Mouse (Mus musculus) adrenal gland, postnatal 10 days (tissue): ENCODE measurements around the gene Spata13. TPM values are rescaled to one million over a fixed set of nuclear protein-coding genes. Genes with fewer than 3 reads are reported as not detected.

Experiments used
- DNase-seq: peaks from one replicate; pipeline ENCODE4 v3.0.0; 2021; ENCODE audit warnings: mixed read lengths
- total RNA-seq, 2 experiments: library from RNA; stranded (reverse); gene quantifications; 2 replicates each; pipeline ENCODE4 v1.2.3; 2021

Gene Spata13
- total RNA-seq, 2 experiments from 2014 or later: 79.0 to 103 TPM

DNA sequence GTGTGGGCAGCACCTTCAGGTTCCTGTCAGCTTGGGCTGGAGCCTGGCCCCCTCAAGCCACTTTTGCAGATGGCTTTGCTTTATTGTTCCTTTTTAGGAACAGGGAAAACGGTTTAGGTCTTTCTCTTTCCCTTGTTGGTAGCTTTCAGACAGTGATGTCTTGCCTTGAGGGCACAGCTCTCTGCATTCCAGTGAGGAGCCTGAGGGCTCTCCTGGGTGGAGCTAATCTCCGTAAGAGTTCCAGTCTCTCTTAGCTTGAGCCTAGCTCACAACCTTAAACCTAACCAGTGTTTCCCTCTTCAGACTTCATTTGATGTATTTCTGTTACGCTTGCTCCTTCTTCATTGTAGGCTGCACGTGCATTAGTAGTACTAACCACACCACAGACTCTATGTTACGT is 81.9 kb downstream of the Spata13 start:
- DNase-seq: no peak

DNA sequence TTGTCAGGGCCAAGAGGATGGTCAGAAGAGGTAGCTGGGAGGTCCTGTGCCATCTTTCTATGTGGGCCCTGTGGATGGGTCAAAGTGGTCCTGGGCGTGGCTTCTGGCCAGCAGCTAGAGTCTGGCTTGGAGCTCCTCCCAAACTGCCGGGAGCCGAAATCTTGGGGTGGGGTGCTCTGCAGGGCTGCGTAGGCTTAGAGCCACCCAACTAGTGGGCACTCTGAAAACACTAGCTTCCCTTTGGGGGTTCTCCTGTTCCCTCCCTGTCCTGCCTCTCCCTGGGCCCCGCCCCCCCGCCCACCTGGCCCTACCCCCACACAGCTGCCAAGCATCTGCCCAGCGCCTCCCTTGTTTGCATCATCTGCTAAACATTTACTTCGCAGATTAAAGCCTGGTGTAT is 87.5 kb downstream of the Spata13 start:
- no peak for DNase-seq

DNA sequence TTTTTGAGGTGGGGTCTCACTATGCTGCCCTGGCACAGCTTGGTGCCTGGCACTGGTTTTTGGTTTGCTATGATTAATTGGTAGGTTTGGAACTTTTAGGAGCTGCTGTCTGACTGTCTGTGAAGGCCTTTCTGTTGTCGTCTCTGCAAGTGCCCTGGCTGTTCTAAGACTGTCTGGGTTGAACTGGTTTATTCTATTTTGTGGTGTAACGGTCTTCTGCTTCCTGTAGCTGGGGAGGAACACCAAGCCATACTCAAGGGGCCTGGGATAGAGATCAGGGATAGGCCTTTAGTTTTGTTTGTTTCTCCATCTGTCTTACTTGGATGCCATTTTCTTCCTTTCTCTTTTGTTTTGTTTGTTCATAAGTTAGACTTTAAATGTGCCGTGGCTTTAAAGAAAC is 88.1 kb downstream of the Spata13 start:
- DNase-seq: no peak

DNA sequence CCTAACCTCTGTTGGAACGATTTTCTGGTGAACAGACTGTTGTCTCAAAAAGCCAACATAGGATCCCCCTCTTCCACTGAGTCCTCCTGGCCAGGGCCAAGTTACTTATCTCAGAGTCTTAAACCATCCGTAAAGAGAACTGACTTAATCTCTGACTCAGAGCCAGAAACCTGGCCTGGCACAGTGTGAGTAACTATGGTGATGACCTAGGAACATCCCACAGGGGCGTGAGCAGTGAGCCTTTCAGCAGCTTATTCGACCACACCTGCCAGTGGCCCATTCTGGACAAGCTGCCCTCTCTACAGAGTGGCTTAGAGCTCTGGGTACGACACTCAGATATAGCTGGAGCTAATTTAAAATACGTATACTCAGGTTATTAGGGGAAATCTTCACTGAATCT is 92.3 kb downstream of the Spata13 start:
- no peak for DNase-seq

DNA sequence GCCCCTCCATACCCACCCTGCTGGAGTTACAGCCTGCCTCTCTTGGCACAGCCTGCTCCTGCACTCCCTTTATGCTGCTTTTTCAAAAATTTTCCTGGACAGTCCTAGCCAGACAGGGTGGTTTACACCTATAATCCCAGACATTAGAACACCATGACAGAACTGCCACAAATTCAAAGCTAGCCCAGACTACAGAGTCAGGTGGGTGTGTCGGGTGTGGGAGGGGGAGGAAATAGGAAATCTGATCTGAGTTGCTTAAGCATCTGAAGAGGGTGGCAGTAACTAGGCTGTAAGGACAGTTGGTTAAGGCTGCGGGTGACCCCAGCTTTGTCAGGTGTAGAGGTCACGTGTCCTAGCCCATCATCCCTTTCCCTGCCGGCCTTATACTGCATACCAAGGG is 93.3 kb downstream of the Spata13 start:
- no peak for DNase-seq

DNA sequence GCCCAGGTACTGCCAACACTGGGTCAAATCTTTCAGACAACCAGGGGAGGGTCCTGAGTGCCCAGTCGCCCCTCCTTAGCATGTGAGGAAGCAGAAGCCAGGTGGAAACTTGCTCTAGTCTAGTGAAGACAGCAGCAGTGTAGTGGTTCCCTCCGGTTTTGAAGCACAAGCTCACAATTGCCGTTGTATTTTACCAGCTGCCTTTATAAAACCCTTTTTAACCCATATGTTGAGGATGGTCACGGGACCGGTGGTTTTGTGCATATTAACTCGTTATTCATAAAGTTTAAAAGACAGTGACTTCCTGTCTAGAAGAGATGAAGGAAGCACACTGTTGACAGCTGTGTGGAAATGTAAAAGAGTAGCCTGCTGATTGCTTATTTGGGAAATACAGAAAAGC is 98.3 kb downstream of the Spata13 start:
- DNase-seq: no peak

DNA sequence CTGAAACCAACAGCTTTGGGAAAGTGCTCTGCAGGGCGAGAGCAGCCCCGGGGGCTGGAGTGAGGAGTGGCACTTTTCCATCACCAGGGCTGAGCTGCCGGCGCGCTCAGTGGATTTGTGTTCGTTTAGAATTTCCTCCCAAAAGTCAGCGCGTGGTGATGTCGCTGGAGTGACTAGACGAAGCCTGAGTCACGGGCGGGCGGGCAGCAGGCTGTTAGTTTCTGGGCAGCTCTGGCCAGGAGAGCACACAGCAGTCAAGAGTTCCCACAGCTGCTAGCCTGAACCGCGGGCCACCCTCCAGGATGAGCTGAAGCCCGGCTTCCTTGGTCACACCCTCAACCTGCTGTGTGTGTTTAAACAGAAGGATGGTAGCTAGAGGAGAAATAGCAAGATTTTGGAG is 99.0 kb downstream of the Spata13 start:
- peak; percentile 66 for DNase-seq

DNA sequence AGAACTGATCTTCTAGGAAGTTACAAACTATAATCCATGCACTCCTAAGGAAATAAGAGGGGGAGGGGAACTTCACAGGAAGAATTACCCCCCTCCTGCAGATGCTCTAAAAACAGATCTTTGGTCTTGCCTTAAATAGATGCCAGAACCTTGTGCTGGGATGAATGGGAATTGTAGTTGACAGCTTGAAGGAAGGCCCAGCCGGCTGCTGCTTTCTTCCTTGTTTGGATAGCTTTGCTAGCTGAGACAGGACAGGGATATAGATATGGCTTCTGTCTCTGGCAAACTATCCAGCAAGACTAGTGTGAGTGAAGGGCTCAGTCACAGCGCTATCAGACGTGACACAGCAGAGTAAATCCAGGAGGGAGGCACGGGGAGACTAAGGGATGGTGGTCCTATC is 99.9 kb downstream of the Spata13 start:
- no peak for DNase-seq

DNA sequence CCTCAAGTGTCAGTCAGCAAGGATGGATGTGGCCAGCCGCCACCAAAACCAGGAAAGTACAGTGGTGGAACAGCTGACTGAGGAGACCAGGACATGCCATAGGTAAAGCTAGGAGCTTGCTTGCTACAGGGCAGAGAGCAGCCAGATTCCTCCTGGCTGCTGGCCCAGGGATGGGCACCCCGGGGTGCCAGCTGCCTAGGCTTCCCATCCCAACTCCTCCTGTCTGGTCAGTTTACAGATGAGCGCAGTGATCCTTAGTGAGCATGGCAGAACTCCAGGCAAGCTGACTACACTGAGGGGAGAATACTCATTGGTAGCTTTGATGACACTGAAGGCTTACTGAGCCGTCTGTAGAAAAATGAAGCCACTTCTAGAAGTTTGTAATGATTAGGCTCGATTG is 101.4 kb downstream of the Spata13 start:
- no peak for DNase-seq

DNA sequence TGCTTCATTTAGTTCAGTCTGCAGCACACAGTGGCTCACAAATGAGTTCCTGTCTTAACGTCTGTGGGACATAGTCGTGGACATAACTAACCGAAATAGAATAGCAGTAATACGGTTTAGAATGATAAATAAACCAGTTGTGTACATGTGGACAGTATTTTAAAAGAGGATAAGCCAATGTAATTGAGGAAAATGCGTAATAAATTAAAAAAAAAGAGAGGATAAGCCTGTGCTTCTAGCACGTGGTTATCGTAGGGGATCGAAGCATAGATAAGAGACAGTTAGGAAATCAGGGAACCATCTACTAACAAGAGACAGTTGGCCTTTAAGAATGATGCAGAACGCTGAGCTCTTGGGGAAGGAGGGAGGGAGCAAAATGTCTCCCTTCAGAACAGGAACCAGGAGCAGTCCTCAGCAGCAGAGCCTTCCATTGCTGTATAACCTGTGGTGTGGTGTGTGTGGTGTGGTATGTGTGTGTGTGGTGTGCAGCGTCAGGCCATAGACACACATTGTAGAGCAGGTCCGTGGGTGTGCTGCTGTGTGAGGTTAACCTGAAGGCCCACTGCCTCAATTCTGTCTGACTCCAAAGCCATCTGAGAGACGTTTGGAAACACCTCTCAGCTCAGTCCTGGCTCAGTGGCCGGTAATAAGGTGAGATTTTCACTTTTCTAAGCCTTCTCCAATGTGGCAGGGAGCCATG is 102.2 kb downstream of the Spata13 start:
- no peak for DNase-seq

DNA sequence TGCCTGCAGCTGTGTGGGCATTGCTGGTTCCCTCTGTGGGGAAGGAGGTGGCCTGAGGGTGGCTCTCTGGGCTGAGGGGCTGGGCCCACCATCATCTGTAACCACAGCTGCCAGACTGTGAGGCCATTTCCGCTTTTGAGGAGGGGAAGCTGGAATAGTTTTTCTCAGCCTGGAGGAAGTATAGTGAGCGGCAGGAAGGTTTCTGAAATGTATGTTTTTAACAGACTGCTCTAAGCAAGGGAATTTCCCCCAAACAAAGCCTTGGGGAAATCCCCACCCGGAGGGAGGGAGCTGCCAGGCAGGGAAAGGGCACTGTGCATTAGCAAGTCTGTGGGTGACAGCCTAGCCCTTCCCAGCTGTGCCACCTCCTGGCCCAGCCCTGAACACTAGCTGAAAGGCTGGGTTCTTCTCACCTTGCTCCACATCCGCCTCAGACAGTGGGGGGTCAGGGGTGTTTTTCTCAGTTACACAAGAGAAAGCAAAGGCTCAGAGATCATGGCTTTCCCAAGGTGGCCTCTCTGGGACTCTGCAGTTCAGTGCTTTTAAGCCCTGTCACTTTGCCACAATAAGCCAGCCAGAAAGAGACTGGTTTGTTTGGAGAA is 102.9 kb downstream of the Spata13 start:
- peak; percentile 66 for DNase-seq

DNA sequence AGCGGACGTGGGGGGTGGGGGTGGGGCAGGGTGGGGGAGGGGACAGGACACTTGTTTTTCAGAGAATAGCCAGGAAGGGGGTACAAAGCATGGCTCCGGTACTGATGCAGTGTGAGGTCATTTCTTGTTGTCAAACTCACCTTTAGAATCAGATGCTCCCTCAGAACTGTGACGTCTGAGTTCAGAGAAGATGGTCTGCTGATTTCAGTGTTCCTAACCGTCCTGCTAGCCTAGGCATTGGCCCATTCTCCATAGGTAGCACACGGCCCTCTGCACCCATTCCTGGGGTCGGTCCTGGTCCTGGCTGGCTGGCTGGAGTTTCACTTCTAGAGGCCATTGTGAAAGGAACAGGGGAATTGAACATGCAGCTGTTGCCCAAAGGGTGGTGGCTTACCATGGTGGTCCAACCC is 103.4 kb downstream of the Spata13 start:
- DNase-seq: no peak

DNA sequence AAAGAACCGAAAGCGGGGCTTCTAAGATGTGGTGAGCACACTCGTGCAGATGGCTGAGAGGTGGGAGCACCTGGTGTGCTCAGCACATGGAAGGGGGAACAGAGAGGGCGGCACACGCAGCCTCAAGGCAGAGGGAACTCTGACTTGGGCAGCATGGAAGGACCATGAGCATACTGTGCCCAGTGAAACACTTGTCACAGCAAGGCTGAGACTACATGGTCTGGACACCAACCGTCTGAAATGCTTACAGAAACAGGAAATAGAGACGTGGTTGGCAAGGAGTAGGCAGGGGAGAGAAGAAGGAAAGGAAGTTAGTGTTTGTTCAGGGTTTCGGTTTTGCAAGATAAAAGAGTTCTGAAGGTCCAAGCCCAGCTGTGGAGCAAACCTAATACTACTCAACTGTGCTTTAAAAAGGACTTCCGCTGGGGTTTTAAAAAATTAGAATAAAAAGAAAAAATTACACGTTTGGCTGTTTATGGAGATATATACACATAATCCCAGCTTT is 104.7 kb downstream of the Spata13 start:
- DNase-seq: no peak

DNA sequence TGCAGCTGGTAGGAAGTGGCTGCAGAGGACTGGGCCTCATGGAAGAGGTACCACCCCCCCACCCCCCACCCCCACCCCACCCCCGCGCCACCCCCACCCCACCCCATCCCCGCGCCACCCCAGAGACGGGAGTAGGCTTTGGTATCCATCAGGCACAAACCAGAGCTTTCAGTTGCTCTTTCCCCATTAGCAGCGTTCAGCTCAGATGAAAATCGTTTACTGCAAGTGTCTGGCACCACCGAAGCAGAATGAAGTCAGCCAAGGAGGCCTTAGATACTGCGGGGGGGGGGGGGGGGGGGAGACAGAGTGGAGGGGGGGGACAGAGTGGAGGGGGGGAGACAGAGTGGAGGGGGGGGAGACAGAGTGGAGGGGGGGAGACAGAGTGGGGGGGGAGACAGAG is 105.4 kb downstream of the Spata13 start:
- DNase-seq: no peak

DNA sequence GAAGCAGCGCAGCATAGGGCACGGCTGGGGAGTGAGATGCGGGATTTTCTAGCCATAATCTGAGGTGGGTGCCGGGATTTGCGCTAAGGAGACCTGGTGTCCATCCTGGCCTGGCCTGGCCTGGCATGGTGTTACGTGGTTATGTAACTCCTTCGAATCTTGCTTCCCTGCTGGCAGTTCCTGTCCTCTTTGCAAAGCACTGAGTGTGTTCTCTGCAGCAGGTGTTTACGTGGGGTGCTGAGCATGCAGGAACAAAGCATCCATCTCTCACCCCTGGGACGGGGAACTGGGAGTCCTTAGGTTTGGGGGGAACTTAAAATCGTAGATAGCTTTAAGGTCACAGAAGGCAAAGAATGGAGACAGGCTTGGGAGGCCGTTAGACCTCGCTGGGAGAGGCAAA is 105.8 kb downstream of the Spata13 start:
- no peak for DNase-seq

DNA sequence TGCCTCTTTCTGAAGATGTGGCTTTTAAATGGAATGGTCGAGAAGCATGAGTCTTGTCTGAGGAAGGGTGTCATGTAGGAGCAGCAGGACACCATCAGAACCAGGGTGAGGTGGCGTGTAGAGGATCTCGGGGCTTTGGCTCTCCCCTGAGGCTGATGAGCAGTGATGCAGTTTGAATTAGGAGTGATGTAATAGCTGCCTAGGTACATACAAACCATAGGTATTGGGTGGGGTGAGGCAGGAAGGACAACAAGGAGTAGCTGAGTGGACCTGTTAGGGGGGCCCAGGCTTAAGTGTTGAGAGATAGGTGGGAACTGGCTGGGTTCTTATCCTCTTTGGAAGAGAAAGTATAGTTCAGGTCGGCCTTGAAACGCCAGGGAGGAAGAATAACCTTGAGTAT is 106.7 kb downstream of the Spata13 start:
- DNase-seq: no peak

DNA sequence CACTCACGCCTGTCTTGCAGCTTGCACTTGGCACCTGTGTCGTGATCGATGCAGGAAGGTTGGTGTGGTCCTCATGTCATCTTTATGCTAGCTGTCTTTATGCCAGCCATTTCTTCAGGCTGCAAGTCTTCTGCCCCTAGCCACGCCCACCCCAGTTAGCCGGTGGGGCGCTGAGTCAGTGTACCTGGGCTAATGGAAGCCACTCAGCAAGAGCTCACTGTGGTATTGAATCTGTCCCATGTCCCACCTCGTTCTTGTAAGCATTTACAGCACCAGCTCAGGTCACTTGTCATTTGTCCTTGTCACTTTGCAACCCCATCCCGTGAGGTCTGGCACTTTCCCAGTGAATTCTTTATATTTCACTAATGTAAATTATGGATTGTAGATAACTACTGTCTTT is 107.2 kb downstream of the Spata13 start:
- DNase-seq: no peak

DNA sequence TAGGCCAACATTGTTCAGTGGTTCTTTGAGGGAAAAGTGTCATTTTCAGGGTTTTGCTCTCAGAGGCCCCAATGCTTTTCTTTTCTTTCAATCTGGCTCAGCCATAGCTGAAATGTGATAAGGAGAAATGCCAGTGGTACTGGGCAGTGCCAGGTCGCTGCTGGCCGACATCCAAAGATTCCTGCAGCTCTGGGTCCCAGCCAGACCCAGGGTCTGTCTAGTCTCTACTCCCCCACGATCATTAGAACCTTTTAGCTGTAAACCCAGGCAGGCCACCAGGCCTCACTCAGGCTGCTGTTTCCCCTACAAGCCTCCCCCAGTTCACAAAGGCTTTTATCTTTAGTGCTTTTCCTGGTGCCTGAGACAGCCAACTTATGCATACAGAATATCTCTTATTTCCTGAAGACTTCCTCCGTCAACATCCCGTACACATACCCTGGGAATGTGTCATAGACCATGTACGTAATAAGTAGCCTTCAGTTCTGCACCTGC is 107.7 kb downstream of the Spata13 start:
- DNase-seq: peak; percentile 82

DNA sequence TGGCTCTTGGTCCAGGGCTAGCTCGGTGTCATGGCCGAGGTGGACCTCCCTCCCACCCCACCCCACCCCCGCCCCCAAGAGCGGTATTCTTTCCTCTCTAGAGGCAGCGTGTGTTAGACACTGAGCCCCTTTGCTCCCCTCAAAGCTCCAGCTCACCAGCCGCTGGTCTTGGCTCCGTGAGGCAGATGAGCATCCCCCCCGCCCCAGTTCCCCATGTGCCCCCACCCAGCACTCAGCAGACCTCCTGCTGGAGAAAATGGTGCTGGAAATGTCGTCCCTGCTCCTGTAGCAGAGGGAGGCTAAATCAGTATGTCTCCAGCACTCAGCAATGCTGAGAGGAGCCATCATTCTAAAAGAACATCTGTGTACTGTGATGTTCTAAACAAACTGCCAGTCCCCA is 109.9 kb downstream of the Spata13 start:
- DNase-seq: no peak

DNA sequence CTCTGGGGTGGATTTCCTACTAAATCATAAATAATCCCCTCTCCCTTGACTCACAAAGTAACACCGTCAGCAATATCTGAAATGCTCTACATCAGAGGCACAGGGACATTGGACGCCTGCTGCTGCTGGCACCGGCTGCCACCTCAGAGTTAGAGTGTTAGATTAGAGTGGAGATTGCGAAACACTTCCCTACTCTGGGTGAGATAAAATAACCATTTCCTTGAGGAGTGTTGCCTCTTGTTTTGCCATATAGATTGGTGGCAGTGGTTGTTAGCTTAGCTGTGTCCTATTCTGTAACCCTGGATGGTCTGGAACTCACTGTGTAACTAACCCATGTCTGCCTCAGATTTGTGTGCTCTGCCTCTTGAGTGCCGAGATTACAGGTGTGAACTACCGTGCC is 111.4 kb downstream of the Spata13 start:
- no peak for DNase-seq

DNA sequence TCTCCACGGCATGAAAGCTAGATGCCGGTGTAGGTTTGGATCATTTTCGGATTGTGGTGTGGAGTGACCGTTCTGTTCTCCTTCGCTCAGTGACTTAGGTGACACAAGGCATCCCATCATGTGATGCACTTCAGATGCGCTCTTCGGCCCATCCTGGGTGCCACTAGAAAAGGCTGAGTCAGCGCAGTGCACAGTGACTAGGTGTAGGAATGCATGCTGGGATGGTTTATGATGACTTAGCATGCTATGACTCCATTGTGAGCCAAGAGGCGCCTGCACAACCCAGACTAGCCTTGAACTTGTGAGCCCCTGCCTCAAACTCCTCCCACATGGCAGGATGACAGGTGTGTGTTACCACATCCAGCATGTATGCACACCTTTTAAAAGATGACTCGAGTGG is 112.3 kb downstream of the Spata13 start:
- no peak for DNase-seq

DNA sequence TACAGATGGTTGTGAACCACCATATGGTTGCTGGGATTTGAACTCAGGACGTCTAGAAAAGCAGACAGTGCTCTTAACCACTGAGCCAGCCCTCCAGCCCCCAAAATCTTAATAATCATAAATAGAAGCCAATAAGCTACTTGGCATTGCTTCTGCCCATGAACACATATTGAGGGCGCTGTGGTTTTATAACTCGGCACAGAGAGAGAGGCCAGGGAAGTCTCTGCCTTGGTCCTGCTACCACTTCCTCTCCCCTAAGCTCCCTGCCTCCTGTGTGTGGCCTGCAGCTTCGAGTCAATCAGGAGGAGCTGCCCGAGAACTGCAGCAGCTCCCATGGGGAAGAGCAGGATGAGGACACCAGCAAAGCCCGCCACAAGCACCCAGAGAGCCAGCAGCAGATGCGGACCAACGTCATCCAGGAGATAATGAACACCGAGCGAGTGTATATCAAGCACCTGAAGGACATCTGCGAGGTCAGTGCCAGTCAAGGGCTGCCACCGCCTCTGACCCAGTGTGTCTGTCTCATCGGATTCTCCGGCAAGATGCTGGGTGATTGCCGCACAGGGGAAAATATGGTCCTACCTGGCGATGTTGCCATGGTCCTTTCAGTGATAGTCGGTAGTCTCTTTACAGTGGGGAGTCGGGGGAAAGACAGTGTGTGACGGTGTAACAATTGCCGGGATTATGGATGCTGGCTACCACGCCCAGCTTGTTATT is 113.5 kb downstream of the Spata13 start:
- DNase-seq: no peak

DNA sequence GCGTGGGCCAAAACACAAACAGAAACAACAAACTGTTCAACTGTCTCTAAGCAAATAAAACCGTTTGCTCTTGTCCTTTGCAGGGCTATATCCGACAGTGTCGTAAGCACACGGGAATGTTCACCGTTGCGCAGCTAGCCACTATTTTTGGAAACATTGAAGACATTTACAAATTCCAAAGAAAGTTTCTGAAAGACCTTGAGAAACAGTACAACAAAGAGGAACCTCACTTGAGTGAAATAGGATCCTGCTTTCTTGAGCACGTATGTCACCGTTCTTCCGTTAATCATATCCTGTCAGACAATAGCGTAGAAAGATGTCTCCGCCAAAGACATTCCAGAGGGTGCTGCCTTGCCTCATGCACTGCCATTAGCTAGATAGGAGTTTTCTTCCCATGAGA is 116.1 kb downstream of the Spata13 start:
- no peak for DNase-seq
